Mouse (Mus musculus) retina, embryonic 14.5 days (tissue): ENCODE results near the gene Wdr66.

ENCODE experiments used
- DNase-seq: peaks from one replicate; pipeline ENCODE4 v3.0.0-alpha.2; 2015; ENCODE audit warnings: low spot score

Wdr66 gene

DNA sequence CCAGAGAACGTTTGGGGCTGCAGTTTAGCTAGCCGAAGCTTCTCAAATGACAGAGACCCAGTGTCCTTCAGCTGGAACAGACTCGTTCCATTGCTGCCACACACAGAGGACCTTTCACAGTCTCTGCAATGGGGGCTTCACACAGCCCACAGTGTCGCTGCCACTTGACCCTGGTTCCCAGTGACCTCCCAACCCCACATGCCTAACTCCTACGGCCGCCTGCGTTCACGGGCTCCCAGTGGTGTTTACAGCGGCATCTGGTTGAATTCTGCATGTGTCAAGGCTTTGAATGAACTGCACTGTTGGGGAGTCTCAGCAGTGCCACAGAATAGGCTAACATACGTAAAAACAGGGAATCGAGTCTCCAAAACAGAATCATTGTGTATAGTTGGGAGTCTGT lies 19.0 kb downstream of the Wdr66 start:
- no peak for DNase-seq

DNA sequence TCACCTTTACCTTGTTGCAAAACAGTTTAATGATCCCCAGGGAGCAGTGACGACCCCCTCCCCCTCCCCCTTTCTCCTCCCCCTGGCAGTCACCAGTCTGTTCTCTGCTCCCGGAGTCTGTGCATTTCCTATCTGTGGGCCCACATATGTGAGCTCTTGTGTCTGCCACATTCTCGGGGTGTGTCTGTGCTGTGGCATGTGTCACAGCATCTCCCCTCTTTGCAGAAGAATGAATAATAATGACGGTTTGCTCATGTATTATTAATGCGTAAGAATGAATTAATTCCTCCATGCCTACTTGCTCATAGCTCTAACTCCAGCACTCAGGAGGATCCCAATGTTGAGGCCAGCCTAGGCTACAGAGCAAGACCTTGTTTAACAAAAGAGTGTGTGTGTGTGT lies 21.0 kb downstream of the Wdr66 start:
- no peak for DNase-seq

DNA sequence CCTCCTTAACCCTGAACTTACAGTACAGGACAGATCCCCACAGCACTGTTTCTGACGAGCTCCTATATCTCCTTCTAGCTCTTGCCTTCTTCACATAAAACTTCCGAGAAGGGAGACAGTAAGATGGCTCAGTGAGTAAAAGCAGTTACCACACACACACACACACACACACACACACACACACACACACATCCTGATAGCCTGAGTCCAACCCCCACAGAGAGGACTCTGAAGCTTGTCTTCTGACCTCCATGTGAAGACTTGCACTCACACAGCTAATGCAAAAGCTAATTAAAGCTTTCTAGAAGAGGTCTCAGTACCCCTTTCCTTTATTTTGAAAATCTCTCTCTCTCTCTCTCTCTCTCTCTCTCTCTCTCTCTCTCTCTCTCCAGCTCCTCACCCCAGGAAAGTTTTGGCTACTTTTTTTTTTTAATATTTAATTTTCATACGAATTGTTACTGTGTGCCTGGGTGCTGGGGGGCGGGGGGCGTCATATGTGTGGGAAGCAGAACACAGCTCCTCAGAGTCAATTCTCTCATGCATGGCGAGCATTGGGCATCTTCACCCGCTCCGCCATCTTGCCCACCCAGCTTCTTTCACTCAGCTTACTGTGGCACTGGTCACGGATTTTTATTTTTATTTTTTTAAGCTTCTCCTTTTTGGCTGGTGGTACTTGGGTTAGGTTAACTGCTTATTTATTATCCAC lies 24.9 kb downstream of the Wdr66 start:
- DNase-seq, result no peak

DNA sequence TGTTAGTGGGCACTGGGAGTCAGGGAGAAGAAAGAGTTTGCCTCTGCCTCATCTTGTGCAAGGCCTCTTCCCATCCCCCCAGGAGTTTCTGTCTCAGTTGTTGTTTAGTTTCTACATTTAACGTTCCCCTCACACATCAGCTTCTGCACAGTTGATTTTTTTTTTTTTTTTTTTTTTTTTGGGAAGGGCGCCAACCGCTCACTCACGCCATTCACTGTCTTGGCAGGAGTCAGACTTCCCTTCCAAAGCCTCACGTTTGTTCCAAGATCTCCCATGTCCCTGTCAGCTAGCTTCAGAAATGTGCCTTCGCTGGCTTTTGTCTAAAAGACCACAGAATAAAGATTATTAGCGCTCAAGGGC lies 25.4 kb downstream of the Wdr66 start:
- no peak for DNase-seq

DNA sequence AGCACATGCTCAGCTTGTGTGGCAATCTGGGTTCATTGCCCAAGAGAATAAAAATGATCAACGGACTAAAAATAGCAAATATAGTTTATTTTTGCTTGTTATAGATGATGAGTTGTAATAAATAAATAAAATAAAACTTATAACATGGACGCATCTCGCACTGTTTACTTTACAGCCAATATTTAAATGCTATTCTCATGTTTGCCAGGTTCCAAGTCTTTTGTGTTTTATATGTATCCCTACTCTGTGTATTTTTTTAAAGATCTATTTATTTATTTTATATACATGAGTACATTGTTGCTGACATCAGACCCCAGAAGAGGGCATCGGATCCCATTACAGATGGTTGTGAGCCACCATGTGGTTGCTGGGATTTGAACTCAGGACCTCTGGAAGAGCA lies 25.8 kb downstream of the Wdr66 start:
- DNase-seq, result no peak

DNA sequence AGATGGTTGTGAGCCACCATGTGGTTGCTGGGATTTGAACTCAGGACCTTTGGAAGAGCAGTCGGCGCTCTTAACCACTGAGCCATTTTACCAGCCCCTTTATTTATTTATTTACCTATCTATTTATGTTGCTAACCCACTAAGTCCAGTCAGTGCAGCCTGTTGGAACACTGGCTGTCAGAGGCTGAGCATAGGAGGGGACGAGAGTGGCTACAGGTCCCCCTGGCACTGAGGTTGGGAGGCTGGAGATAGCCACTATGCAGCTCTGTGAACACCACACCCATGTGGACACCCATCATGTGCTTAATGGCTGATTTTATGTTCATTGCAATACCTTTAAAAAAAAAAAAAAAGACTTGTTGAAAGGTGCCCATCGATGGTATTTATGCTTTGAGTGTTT lies 27.3 kb downstream of the Wdr66 start:
- no peak for DNase-seq

DNA sequence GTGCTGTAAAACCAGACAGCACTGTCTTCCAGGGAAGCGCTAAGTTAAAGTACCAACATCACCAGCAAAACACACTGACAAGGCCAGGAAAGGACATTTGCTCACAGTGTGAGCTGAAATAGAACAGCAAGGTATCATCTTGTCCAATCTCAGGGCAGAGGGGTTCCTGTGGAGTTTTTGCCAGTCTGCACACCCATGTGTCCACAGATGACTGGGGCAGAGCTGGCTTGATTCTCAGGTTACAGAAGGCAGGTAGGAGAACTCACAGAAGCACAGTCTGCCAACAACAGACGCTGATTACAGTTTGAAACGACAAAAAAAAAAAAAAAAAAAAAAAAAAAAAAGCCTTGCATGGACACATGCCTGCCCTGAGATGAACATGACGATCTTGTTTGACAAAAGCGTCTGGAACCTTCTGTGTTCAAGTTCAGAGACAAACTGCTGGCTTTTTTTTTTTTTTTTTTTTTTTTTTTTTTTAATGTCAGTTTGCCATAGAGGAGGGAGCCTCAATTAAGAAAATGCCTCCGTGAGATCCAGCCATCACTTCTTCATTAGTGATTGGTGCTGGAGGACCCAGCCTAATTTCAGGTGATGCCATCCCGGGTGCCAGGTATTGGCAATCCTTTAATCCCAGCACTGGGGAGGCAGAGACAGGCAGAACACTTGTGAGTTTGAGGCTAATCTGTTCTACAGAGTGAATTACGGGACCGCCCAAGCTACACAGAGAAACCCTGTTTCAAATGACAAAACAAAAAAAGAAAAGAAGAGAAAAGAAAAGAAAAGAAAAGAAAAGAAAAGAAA lies 29.6 kb downstream of the Wdr66 start:
- DNase-seq, result no peak

DNA sequence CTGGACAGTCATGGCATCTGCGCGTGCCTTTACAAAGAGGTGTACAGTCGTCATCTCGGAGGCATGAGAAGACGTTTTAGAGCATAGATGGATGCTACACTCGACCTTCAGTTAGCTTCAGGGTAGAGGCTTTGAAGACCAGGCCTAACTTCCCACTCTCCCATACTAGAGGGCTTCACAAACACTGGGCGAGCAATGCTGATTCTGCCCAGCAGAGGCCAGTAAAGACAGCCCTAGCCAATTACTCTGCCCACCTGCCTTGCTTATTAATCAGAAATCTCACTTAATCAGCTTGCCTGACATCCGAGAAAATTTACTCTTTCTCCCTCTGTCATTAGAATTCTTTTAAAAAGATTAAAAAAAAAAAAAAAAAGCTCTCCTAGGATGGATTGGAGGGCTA lies 33.3 kb downstream of the Wdr66 start:
- peak; percentile 78 for DNase-seq

DNA sequence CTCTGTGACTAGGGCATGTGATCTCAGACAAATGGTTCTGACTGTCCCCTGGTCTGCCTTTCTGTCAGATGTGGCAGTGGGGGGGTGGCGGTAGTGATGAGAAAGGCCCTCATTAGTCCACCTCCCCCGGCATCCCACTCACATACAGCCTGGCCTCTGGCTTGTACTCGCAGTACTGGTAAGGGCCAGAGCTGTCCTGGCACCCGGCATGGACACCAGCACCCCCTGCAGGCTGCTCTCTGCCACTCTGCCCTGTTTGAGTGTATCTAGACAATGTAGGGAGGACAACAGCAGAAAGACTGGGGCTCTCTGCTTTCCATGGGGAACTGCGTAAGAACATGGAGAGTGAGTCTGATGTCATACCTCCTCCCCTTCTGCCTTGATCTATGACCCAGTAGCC lies 36.2 kb downstream of the Wdr66 start:
- DNase-seq, result no peak

DNA sequence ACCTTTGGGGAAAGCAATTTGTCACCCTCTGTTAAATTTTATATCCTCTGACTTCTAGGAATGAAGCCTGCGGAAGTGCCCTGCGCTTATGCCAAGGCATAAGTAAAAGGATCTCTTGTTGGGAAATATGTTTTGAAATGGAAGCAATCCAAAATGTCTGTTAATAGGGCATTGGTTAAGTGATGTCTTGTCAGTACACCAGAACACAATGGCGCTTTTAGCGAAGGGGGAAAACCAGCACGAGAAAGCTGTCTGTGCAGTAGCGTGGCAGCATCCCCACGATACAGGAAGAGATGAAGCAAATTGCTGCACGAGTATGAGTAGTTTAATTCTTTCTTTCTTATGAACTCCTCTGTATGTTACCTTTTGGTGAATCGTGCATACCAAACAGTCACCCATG lies 42.8 kb downstream of the Wdr66 start:
- DNase-seq, result no peak

DNA sequence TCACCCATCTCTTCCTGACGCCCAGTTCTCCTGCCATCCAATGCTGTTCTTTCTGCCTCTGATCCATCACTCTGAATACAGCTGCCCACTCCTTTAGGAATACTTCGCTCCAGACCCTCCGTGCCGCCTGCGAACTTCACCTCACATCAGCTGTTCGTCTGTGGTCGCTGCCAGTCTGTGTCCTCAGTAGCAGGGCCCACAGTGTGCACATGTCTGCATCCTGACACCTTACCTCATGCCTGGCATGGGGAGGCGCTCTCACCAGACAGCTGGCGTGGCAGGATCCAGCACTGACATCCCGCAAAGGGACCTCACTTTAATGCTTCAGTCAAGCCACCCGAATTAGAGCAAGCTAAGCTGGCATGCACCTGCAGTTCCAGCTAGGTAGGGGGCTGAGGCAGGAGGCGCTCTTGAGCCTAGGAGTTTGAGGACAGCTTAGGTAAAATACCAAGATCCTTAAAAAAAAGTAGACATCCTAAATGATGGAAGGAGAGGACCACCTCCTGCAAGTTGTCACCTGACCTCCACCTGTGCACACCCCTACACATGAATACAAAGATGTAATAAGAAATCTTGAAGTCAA lies 44.4 kb downstream of the Wdr66 start:
- DNase-seq, result peak; percentile 61

DNA sequence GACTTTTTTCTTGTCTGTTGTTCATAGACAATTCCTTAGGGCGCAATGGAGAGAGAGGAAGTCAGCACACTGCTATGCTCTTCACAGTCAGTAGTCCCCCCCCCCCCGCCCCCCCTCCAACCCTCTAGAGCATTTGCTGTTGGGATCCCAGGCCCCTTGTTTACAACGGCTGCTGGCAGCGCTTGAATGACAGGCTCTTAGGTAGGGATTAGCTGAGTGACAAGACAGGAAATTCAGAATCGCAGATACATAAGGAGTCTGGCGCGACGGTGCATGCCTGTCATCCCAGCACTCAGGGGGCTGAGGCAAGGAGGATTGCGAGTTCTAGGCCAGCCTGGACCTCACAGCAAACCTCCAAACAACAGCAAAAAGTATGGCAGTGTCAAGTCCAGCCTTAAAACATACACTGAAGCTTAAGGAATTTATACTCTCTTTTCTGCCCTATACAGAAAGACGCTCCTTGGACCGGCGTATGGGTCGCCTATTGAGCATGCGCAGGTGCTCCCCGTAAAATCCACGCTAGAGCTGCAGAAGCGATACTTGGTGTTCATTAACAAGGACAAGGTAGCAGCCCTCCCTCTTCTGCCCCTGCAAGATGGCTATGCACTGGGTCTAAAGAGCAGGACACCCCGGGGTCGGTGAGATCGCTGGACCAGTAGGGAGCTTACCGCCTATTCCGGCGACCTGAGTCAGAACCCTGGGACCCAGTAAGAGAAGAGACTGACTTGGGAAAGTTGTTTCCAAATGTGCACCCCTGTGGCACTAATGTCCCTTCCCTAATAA lies 45.3 kb downstream of the Wdr66 start:
- DNase-seq, result no peak

DNA sequence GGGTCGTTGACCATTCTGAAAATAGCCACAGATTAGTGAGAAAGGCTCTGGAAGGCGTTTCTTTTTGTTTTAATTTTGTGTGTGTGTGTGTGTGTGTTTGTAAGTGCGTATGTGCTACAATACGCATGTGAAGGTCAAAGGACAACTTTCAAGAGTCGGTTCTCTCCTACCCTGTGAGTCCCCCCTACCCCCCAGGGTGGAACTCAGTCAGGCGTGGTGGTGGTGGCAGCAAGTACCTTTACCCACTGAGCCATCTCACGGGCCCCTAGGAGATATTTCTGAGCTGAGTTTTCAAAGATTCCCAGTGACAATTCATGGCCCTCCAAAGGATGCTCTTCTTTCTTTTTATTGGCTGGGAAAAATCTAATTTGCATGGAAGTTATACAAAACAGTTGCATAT lies 45.9 kb downstream of the Wdr66 start:
- DNase-seq, result no peak

DNA sequence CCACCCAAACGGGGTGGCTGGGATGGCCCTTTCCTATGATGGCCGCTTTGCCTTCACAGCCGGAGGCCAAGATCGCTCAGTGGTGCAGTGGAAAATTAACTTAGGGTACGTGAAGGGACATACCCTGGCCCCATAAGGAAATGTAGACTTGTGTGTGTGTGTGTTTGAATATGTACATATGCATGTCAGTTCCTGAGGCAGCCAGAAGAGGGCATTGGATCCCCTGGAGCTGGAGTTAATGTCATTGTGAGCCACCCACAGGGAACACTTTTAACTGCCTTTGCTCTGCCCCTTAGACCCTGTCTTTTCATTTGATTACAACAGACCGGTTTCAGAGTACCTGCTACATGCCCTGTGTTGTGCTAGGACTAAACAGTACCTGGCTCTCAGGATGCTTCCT lies 46.6 kb downstream of the Wdr66 start:
- DNase-seq, result no peak

DNA sequence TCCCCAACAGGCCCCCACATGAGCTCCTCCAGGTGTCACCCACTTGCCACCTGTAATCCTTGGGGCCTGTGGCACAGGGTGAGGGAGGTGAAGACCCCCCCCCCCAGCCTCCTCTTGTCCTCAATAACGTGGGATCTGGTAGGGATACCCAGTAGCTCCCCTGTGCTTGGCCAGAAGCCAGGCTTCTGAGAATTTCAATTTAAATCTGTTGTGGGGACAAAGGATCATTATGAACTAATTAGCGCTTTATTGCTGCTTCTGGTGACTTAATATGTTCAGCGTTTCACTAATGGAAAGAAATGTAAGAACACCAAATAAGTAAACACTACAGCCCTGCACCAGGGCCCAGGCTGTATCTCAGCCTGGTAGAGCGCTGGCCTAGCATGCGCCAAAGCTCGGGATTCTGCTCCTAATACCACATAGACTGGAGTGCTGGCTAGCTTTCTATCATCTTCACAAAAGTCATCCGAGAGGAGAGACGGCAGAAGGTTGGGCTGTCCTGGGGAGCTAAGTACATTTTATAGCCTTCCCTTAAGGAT lies 48.7 kb downstream of the Wdr66 start:
- DNase-seq, result no peak

DNA sequence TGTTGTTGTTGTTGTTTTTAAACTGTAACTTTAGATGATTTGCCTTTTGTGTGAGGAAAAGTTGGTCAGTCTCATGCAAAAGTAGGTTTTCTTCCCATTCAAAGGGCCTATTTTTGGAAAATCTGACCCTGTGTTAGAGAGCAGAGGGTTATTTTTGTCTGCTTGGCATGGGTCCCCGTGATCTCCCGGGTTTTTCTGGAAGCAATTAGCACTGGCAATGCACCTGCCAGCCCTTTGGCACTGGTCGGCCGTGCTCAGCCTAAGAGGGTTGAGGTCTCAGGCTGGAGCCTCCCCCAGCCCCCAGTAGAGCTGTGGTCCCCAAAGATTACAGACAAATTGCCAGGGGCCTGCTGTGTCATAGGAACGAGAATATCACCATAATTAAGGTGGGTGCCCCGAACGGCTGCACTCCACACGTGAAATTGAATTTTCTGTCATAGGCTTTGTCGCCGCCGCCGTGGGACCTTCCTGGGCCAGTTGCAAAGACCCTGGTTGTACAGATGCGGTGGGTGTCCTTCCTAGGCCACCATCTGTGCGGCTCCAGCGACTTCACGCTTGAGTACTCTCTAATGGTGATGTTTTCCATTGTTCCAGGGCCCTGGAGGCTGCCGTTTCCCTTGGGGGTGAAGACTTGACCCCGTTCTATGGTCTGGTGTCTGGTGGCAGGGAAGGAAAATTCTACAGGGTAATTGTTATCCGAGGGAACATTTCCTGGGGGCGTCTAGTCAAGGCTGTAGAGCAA lies 50.0 kb downstream of the Wdr66 start:
- peak; percentile 94 for DNase-seq

DNA sequence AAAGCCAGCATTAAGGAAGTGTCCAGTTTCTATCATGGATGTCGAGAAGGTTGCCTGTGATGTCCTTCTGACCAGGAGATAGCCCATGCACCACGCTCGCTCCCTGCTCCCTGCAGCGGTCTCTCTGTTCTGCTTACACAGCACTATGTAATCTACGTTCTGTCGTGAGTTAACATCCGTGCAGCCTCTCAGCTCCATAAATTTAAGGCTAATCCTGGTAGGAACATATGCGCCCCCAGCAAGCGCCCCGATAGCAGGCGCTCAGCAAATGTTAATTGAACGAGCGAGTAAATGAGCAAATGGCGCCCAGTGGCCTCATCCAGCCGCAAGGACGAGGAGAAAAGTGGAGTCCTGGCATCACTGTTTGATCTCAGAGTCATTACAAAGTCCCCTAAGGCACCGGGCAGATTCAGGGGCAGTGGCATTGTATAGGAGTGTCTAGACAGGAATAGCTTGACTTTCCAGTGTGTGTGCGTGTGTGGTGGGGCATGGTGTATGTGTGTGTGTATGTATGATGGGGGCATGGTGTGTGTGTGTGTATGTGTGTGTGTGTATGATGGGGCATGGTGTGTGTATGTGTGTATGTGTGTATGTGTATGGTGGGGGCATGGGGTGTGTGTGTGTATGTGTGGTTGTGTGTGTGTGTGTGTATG lies 55.9 kb downstream of the Wdr66 start:
- DNase-seq, result no peak

DNA sequence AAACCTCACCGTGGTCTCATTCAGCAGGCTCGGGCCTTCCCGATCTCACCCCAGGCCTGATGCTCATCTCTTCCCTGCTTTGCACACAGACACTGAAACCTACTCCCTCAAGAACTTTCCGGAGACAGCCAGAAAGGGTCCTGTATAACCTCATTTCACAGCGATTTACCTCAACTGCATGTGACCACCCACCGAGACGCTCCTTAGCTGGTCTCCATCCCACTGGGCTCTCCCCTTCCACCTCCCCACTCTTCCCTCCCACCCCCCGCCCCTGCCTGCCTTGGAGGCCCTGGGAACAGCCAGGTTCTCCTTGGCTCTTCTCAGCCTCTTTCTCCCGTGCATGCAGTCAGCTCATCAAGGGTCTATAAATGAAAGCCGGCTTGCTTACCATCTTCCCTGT lies 57.9 kb downstream of the Wdr66 start:
- DNase-seq, result no peak

DNA sequence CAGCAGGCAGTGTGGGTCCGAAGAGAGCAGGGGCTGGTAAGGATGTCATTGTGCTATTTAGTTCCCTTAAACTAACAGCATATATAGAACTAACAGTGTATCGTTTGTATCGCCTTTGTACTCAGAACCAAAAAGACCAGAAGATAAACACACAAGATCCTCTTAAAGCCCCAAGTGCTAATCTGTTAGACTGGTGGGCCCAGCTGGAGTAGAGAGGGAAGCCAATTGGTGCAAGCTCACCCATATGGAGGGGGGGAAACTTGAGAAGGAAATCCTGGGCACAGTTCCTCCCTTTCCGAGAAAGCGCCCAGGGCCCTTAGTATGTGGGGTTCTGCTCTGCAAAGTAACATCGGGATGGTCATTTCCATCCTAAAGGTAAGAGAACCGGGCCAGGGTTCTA lies 58.3 kb downstream of the Wdr66 start:
- no peak for DNase-seq

DNA sequence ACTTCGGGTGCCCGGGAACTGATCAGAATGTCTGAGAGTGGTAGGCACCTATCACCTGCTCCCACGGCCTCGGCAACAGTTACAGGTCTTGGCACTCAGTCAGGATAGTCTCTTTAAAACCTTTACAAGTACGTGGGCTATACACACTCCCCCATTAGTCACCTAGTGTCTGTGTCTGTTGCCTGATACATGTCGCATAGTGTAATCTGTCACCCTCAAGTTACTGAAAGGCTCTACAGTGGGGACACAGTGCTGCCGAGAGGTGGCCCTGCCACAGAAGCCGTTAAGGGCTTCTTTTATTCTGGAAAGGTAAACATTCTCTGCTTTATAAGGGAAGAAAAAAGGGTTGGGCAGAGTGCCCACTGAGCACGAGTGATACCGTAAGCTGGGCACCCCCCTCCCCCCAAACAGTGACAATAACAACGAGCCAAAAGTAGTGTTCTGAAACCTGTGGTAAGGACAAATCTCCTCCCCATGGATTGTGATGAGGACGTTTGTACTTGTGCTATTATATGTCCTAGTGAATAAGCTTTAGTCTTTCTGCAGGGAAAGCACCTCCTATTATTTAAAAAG lies 61.2 kb downstream of the Wdr66 start:
- no peak for DNase-seq

DNA sequence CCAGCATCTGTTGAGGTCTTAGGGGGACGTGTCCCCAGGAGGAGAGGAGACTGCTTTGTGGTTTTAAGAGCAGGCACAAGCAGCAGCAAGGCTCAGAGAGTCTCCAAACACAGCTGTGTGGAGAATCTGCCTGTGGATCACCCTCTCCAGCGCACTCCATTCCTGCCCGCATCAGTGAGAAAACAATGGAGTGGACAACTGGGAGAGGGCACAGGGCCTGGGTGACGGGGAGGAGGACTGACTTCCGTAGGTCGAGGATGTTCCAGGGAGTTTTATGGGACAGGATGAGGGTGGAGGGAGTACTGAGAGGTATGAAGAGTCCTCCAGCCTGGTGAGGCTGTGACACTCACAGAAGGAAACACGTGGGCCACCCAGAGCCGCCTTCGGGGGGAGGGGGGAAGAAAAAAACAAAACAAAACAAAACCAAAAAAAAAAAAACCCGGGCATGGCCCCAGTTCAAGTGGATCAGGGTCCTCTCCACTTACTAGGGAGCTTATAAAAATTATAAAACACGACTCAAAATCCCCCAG lies 62.0 kb downstream of the Wdr66 start:
- no peak for DNase-seq
